Mouse (Mus musculus) forebrain, postnatal 0 days (tissue): Measurements from ENCODE around the gene Clstn2. TPM values are rescaled to one million over a fixed set of nuclear protein-coding genes. Genes with fewer than 3 reads are reported as not detected.

Experiments
- ATAC-seq: fragments of 200-750 bp; cut with Nextera tagmentation; 2 replicates; pipeline ENCODE4 v1.8.0; 2017; ENCODE audit warnings: mild to moderate bottlenecking, moderate library complexity
- DNase-seq: peaks from one replicate; pipeline ENCODE4 v3.0.0-alpha.2; 2015
- H3K27ac ChIP-seq: fragments of 300-500 bp; sonication (generic); 2 replicates; pipeline ENCODE4 v1.5.1; 2014; ENCODE audit warnings: low read depth, mild to moderate bottlenecking, antibody characterized with exemption, low read length, moderate library complexity, mixed read lengths
- H3K27me3 ChIP-seq: fragments of 300-500 bp; sonication (generic); 2 replicates; pipeline ENCODE4 v1.6.1; 2014; ENCODE audit warnings: mild to moderate bottlenecking, low read length, mixed read lengths; ENCODE audit not compliant: insufficient read depth
- H3K36me3 ChIP-seq: fragments of 300-500 bp; sonication (generic); 2 replicates; pipeline ENCODE4 v1.6.1; 2014; ENCODE audit warnings: mild to moderate bottlenecking, moderate library complexity; ENCODE audit not compliant: insufficient read depth
- H3K4me1 ChIP-seq: fragments of 300-500 bp; sonication (generic); 2 replicates; pipeline ENCODE4 v1.6.1; 2014; ENCODE audit warnings: antibody characterized with exemption; ENCODE audit not compliant: insufficient read depth
- H3K4me2 ChIP-seq: fragments of 300-500 bp; sonication (generic); 2 replicates; pipeline ENCODE4 v1.6.1; 2014; ENCODE audit warnings: low read depth, mild to moderate bottlenecking, moderate library complexity
- H3K4me3 ChIP-seq: fragments of 300-500 bp; sonication (generic); 2 replicates; pipeline ENCODE4 v1.5.1; 2014; ENCODE audit warnings: low read depth, low read length, mixed read lengths
- H3K9ac ChIP-seq: fragments of 300-500 bp; sonication (generic); 2 replicates; pipeline ENCODE4 v1.6.1; 2014; ENCODE audit warnings: mild to moderate bottlenecking
- H3K9me3 ChIP-seq: fragments of 300-500 bp; sonication (generic); 2 replicates; pipeline ENCODE4 v1.6.1; 2016; ENCODE audit warnings: low read length
- CTCF ChIP-seq: sonication (generic); IDR thresholded peaks from 2 replicates; pipeline ENCODE4 v1.5.1; 2016; ENCODE audit warnings: antibody characterized with exemption, control low read depth, low read depth
- WGBS: fragments of 180-500 bp; shearing (Covaris S2); extraction: QIAGEN DNeasy Blood & Tissue Kit; methylation state at CpG from one replicate; pipeline ENCODE4 v1.1.7; 2014; 5-methylcytosine and 5-hydroxymethylcytosine counted together
- polyA plus RNA-seq: library from polyadenylated mRNA; unstranded; fragments of >200 nt; fragmentation: Nextera tagmentation; extraction: Ambion mirVana; gene quantifications from 2 replicates; pipeline ENCODE4 v1.2.1, GENCODE M21; 2015
- total RNA-seq: library from RNA; depleted of rRNA; stranded (reverse); fragments of >200 nt; gene quantifications from 2 replicates; pipeline ENCODE4 v1.2.3, GENCODE M21; 2014

Clstn2 gene
- total and polyA plus RNA-seq, 2 experiments from 2014 or later = 13.0 to 58.7 TPM

- no peak overlapping the region for H3K4me3 ChIP-seq
- no peak for TF ChIP-seq CTCF
- no peaks in the 10 kb centered on the region for H3K9me3 ChIP-seq
- H3K4me1 ChIP-seq = peaks cover 2% of the 10 kb centered on the region; the same call in 1 of the 2 replicates
- 89% methylated on average over 3 of the region's 3 CpGs for whole genome bisulfite sequencing
- ATAC-seq (no peak), DNase-seq (no peak)
- no peak overlapping the region for H3K4me2 ChIP-seq
- H3K27ac ChIP-seq = no peak overlapping the region; the same call in 1 of the 2 replicates
- H3K36me3 ChIP-seq = no peaks in the 10 kb centered on the region
- no peak overlapping the region for H3K9ac ChIP-seq
- no peaks in the 10 kb centered on the region for H3K27me3 ChIP-seq
Observed at GRCm38 (mm10) chr9:97525563-97525962, 507.4 kb downstream of the Clstn2 start.

- no peaks in the 10 kb centered on the region for H3K36me3 ChIP-seq
- no peaks in the 10 kb centered on the region for H3K27me3 ChIP-seq
- DNase-seq (peak; percentile 22), ATAC-seq (peak; percentile 40)
- H3K4me3 ChIP-seq = no peak overlapping the region
- H3K4me2 ChIP-seq = no peak overlapping the region
- 58% methylated on average over 3 of the region's 3 CpGs for WGBS
- peaks cover 2% of the 10 kb centered on the region; the same call in 1 of the 2 replicates for H3K4me1 ChIP-seq
- TF ChIP-seq CTCF = no peak
- H3K9ac ChIP-seq = no peak overlapping the region
- H3K27ac ChIP-seq = peak overlapping the region; percentile 40; the same call in 1 of the 2 replicates
- H3K9me3 ChIP-seq = no peaks in the 10 kb centered on the region
Observed at GRCm38 (mm10) chr9:97524861-97525260, 508.1 kb downstream of the Clstn2 start.

- Histone ChIP-seq H3K4me1 (peaks cover 2% of the 10 kb centered on the region; the same call in 1 of the 2 replicates), H3K4me3 (no peak overlapping the region), H3K9me3 (no peaks in the 10 kb centered on the region), H3K27me3 (no peaks in the 10 kb centered on the region), H3K27ac (no peak overlapping the region), H3K4me2 (no peak overlapping the region), H3K9ac (no peak overlapping the region), H3K36me3 (no peaks in the 10 kb centered on the region)
- TF ChIP-seq CTCF = no peak
- DNase-seq = no peak
- 92% methylated on average over 3 of the region's 3 CpGs for WGBS
- ATAC-seq = no peak
Observed at GRCm38 (mm10) chr9:97520771-97521170, 512.2 kb downstream of the Clstn2 start.

- no peaks in the 10 kb centered on the region for H3K27me3 ChIP-seq
- ATAC-seq (peak; percentile 38; the same call in 1 of the 2 replicates), DNase-seq (peak; percentile 33)
- WGBS = 41% methylated on average over 3 of the region's 3 CpGs
- no peak overlapping the region for H3K9ac ChIP-seq
- no peaks in the 10 kb centered on the region for H3K9me3 ChIP-seq
- H3K36me3 ChIP-seq = no peaks in the 10 kb centered on the region
- H3K4me3 ChIP-seq = no peak overlapping the region
- TF ChIP-seq CTCF = no peak
- no peak overlapping the region for H3K4me2 ChIP-seq
- no peaks in the 10 kb centered on the region for H3K4me1 ChIP-seq
- no peak overlapping the region for H3K27ac ChIP-seq
Observed at GRCm38 (mm10) chr9:97517006-97517405, 516.0 kb downstream of the Clstn2 start.

GRCm38 (mm10) chr9:97514639-97515038 lies 518.3 kb downstream of the Clstn2 start:
- H3K27ac ChIP-seq = no peak overlapping the region
- no peaks in the 10 kb centered on the region for H3K9me3 ChIP-seq
- DNase-seq (no peak), ATAC-seq (no peak)
- H3K36me3 ChIP-seq = no peaks in the 10 kb centered on the region
- 86% methylated on average over 2 of the region's 2 CpGs for WGBS
- H3K4me3 ChIP-seq = no peak overlapping the region
- no peak for TF ChIP-seq CTCF
- no peaks in the 10 kb centered on the region for H3K27me3 ChIP-seq
- no peak overlapping the region for H3K9ac ChIP-seq
- no peaks in the 10 kb centered on the region for H3K4me1 ChIP-seq
- H3K4me2 ChIP-seq = no peak overlapping the region

GRCm38 (mm10) chr9:97512282-97512850 lies 520.6 kb downstream of the Clstn2 start:
- WGBS = 85% methylated on average over 3 of the region's 3 CpGs
- H3K4me1 ChIP-seq = no peaks in the 10 kb centered on the region
- no peaks in the 10 kb centered on the region for H3K36me3 ChIP-seq
- no peaks in the 10 kb centered on the region for H3K9me3 ChIP-seq
- no peak for DNase-seq
- no peak for TF ChIP-seq CTCF
- no peak overlapping the region for H3K27ac ChIP-seq
- no peak overlapping the region for H3K4me2 ChIP-seq
- H3K4me3 ChIP-seq = no peak overlapping the region
- no peaks in the 10 kb centered on the region for H3K27me3 ChIP-seq
- H3K9ac ChIP-seq = no peak overlapping the region
- no peak for ATAC-seq

GRCm38 (mm10) chr9:97501416-97501815 lies 531.6 kb downstream of the Clstn2 start:
- no peaks in the 10 kb centered on the region for H3K36me3 ChIP-seq
- WGBS = 28% methylated on average over 4 of the region's 4 CpGs
- no peak for DNase-seq
- H3K9ac ChIP-seq = no peak overlapping the region
- ATAC-seq = no peak
- no peak overlapping the region for H3K4me3 ChIP-seq
- H3K4me2 ChIP-seq = no peak overlapping the region
- no peaks in the 10 kb centered on the region for H3K27me3 ChIP-seq
- no peak for TF ChIP-seq CTCF
- no peaks in the 10 kb centered on the region for H3K4me1 ChIP-seq
- no peaks in the 10 kb centered on the region for H3K9me3 ChIP-seq
- no peak overlapping the region for H3K27ac ChIP-seq
